Mouse (Mus musculus): Measurements from ENCODE around the gene Tex29.
"Not testable (repeated sequence)": the region's sequence is repeated elsewhere in the genome, so short reads cannot be mapped to it uniquely, and the experiment has no call there.

Tex29 gene

GRCm38 (mm10) chr8:11831174-11831573 is 9.1 kb upstream of the Tex29 start:
- no peak for DNase-seq (ENCODE audit: low read depth, low spot score)

GRCm38 (mm10) chr8:11831939-11832338 is 8.3 kb upstream of the Tex29 start:
- no peak for DNase-seq (ENCODE audit: low read depth, low spot score)

GRCm38 (mm10) chr8:11833157-11833556 is 7.1 kb upstream of the Tex29 start:
- no peak for DNase-seq (ENCODE audit: low read depth, low spot score)

GRCm38 (mm10) chr8:11834200-11834599 is 6.1 kb upstream of the Tex29 start:
- no peak for DNase-seq (ENCODE audit: low read depth, low spot score)

GRCm38 (mm10) chr8:11834691-11835090 is 5.6 kb upstream of the Tex29 start:
- DNase-seq (ENCODE audit: low read depth, low spot score) = no peak

- DNase-seq (ENCODE audit: low read depth, low spot score) = no peak
These were observed 1.3 kb downstream of the Tex29 start for GRCm38 (mm10) chr8:11841571-11841970.

GRCm38 (mm10) chr8:11842757-11843156 is 2.5 kb downstream of the Tex29 start:
- no peak for DNase-seq (ENCODE audit: low read depth, low spot score)

- DNase-seq (ENCODE audit: low read depth, low spot score) = no peak
These were observed 3.5 kb downstream of the Tex29 start for GRCm38 (mm10) chr8:11843677-11844315.

GRCm38 (mm10) chr8:11844316-11844685 is 4.0 kb downstream of the Tex29 start:
- DNase-seq (ENCODE audit: low read depth, low spot score) = no peak

- no peak for DNase-seq (ENCODE audit: low read depth, low spot score)
These were observed 6.5 kb downstream of the Tex29 start for GRCm38 (mm10) chr8:11846807-11847206.

GRCm38 (mm10) chr8:11867832-11868231 is 27.6 kb downstream of the Tex29 start:
- no peak for DNase-seq (ENCODE audit: low read depth, low spot score)

- DNase-seq (ENCODE audit: low read depth, low spot score) = not testable (repeated sequence)
These were observed 34.0 kb downstream of the Tex29 start for GRCm38 (mm10) chr8:11874227-11874626.

- DNase-seq (ENCODE audit: low read depth, low spot score) = no peak
These were observed 44.4 kb downstream of the Tex29 start for GRCm38 (mm10) chr8:11884646-11885045.

- no peak for DNase-seq (ENCODE audit: low read depth, low spot score)
These were observed 45.8 kb downstream of the Tex29 start for GRCm38 (mm10) chr8:11885881-11886699.

- no peak for DNase-seq (ENCODE audit: low read depth, low spot score)
These were observed 46.5 kb downstream of the Tex29 start for GRCm38 (mm10) chr8:11886824-11887223.

- no peak for DNase-seq (ENCODE audit: low read depth, low spot score)
These were observed 49.1 kb downstream of the Tex29 start for GRCm38 (mm10) chr8:11889156-11890018.

GRCm38 (mm10) chr8:11892756-11893155 is 52.5 kb downstream of the Tex29 start:
- no peak for DNase-seq (ENCODE audit: low read depth, low spot score)

- DNase-seq (ENCODE audit: low read depth, low spot score) = no peak
These were observed 55.9 kb downstream of the Tex29 start for GRCm38 (mm10) chr8:11896022-11896662.

- DNase-seq (ENCODE audit: low read depth, low spot score) = no peak
These were observed 56.4 kb downstream of the Tex29 start for GRCm38 (mm10) chr8:11896677-11897076.

- no peak for DNase-seq (ENCODE audit: low read depth, low spot score)
These were observed 58.5 kb downstream of the Tex29 start for GRCm38 (mm10) chr8:11898814-11899213.

Data from WW6 (cell line).